Mouse (Mus musculus) embryonic facial prominence, embryonic 11.5 days (tissue): ENCODE measurements around the gene Ralgps1. TPM values are rescaled to one million over a fixed set of nuclear protein-coding genes. Genes with fewer than 3 reads are reported as not detected.
A peak's percentile ranks its signal among the peaks of the same experiment; 100 is the strongest.

Experiments used
- ATAC-seq: fragments of 200-750 bp; cut with Nextera tagmentation; replicated peaks from 2 replicates; pipeline ENCODE4 v1.8.0; 2017; ENCODE audit warnings: low read depth; ENCODE audit not compliant: insufficient number of reproducible peaks, low FRiP score, low TSS enrichment
- DNase-seq: peaks from one replicate; pipeline ENCODE4 v3.0.0-alpha.2; 2015; ENCODE audit warnings: low spot score
- H3K27ac ChIP-seq: fragments of 300-500 bp; sonication (generic); replicated peaks from 2 replicates; pipeline ENCODE4 v1.5.1; 2014; ENCODE audit warnings: mild to moderate bottlenecking, low read depth, low read length, control low read depth
- H3K27me3 ChIP-seq: fragments of 300-500 bp; sonication (generic); 2 replicates; pipeline ENCODE4 v1.6.1; 2014; ENCODE audit warnings: mild to moderate bottlenecking, low read length, moderate library complexity, mixed read lengths; ENCODE audit not compliant: control insufficient read depth, insufficient read depth
- H3K36me3 ChIP-seq: fragments of 300-500 bp; sonication (generic); replicated peaks from 2 replicates; pipeline ENCODE4 v1.6.1; 2014; ENCODE audit warnings: low read depth, mild to moderate bottlenecking, low read length, moderate library complexity, mixed read lengths; ENCODE audit not compliant: control insufficient read depth, insufficient read depth
- H3K4me1 ChIP-seq: fragments of 300-500 bp; sonication (generic); 2 replicates; pipeline ENCODE4 v1.6.1; 2014; ENCODE audit warnings: low read length, mixed read lengths; ENCODE audit not compliant: control insufficient read depth, insufficient read depth
- H3K4me2 ChIP-seq: fragments of 300-500 bp; sonication (generic); 2 replicates; pipeline ENCODE4 v1.6.1; 2014; ENCODE audit warnings: low read depth, mild to moderate bottlenecking, control low read depth, low read length, moderate library complexity
- H3K4me3 ChIP-seq: fragments of 300-500 bp; sonication (generic); 2 replicates; pipeline ENCODE4 v1.5.1; 2014; ENCODE audit warnings: low read depth, low read length, control low read depth
- H3K9ac ChIP-seq: fragments of 300-500 bp; sonication (generic); replicated peaks from 2 replicates; pipeline ENCODE4 v1.6.1; 2014; ENCODE audit warnings: mild to moderate bottlenecking, control low read depth, low read length
- H3K9me3 ChIP-seq: fragments of 300-500 bp; sonication (generic); replicated peaks from 2 replicates; pipeline ENCODE4 v1.6.1; 2016; ENCODE audit warnings: mild to moderate bottlenecking, low read length, inconsistent platforms, mixed read lengths; ENCODE audit not compliant: control insufficient read depth
- WGBS: fragments of 180-500 bp; shearing (Covaris S2); extraction: QIAGEN DNeasy Blood & Tissue Kit; methylation state at CpG from one replicate; pipeline ENCODE4 v1.1.7; 2014; 5-methylcytosine and 5-hydroxymethylcytosine counted together
- polyA plus RNA-seq: library from polyadenylated mRNA; unstranded; fragments of >200 nt; fragmentation: Nextera tagmentation; extraction: Ambion mirVana; gene quantifications from 2 replicates; pipeline ENCODE4 v1.2.1, GENCODE M21; 2014

Gene Ralgps1
- polyA plus RNA-seq, 1 experiment from 2014 or later: 3.9 TPM

GRCm38 (mm10) chr2:33319455-33319854 lies 51.8 kb downstream of the Ralgps1 start:
- H3K9ac ChIP-seq: no peak overlapping the region
- H3K4me2 ChIP-seq: no peak overlapping the region
- H3K9me3 ChIP-seq: no peaks in the 10 kb centered on the region
- no peak overlapping the region for H3K4me3 ChIP-seq
- H3K4me1 ChIP-seq: no peaks in the 10 kb centered on the region; the same call in 1 of the 2 replicates
- no peak for DNase-seq
- H3K27me3 ChIP-seq: no peaks in the 10 kb centered on the region
- no peaks in the 10 kb centered on the region for H3K36me3 ChIP-seq
- ATAC-seq: no peak
- 82% methylated on average over 5 of the region's 5 CpGs for WGBS
- no peak overlapping the region for H3K27ac ChIP-seq

- 69% methylated on average over 8 of the region's 8 CpGs for WGBS
- no peak overlapping the region for H3K4me3 ChIP-seq
- no peaks in the 10 kb centered on the region for H3K9me3 ChIP-seq
- H3K9ac ChIP-seq: no peak overlapping the region
- DNase-seq (no peak), ATAC-seq (no peak)
- no peaks in the 10 kb centered on the region for H3K36me3 ChIP-seq
- no peak overlapping the region for H3K27ac ChIP-seq
- no peaks in the 10 kb centered on the region for H3K27me3 ChIP-seq
- H3K4me2 ChIP-seq: no peak overlapping the region
- H3K4me1 ChIP-seq: no peaks in the 10 kb centered on the region; the same call in 1 of the 2 replicates
These were observed 52.8 kb downstream of the Ralgps1 start for GRCm38 (mm10) chr2:33318491-33318964.

- Histone ChIP-seq H3K9me3 (no peaks in the 10 kb centered on the region), H3K27ac (no peak overlapping the region), H3K9ac (0 out of 2 replicates have a peak overlapping the region, but pooled peaks have one; percentile 26), H3K4me1 (no peaks in the 10 kb centered on the region; the same call in 1 of the 2 replicates), H3K27me3 (no peaks in the 10 kb centered on the region), H3K36me3 (no peaks in the 10 kb centered on the region), H3K4me2 (no peak overlapping the region), H3K4me3 (no peak overlapping the region)
- 27% methylated on average over 7 of the region's 7 CpGs for WGBS
- peak; percentile 80 for DNase-seq
- ATAC-seq: peak; percentile 86
These were observed 54.8 kb downstream of the Ralgps1 start for GRCm38 (mm10) chr2:33316516-33316915.

- Histone ChIP-seq H3K27ac (no peak overlapping the region), H3K4me3 (no peak overlapping the region), H3K36me3 (no peaks in the 10 kb centered on the region), H3K27me3 (no peaks in the 10 kb centered on the region), H3K4me1 (no peaks in the 10 kb centered on the region; the same call in 1 of the 2 replicates), H3K9me3 (no peaks in the 10 kb centered on the region), H3K4me2 (no peak overlapping the region), H3K9ac (no peak overlapping the region)
- 87% methylated on average over 1 of the region's 1 CpGs for WGBS
- DNase-seq (no peak), ATAC-seq (no peak)
These were observed 55.3 kb downstream of the Ralgps1 start for GRCm38 (mm10) chr2:33316063-33316405.

GRCm38 (mm10) chr2:33315233-33316062 lies 55.8 kb downstream of the Ralgps1 start:
- WGBS: 79% methylated on average over 4 of the region's 4 CpGs
- H3K9me3 ChIP-seq: no peaks in the 10 kb centered on the region
- no peaks in the 10 kb centered on the region for H3K36me3 ChIP-seq
- H3K4me2 ChIP-seq: no peak overlapping the region
- H3K9ac ChIP-seq: no peak overlapping the region; the same call in 1 of the 2 replicates
- H3K27me3 ChIP-seq: no peaks in the 10 kb centered on the region
- no peak overlapping the region for H3K27ac ChIP-seq
- no peaks in the 10 kb centered on the region; the same call in 1 of the 2 replicates for H3K4me1 ChIP-seq
- DNase-seq (peak; percentile 34), ATAC-seq (no peak)
- H3K4me3 ChIP-seq: no peak overlapping the region

GRCm38 (mm10) chr2:33309426-33309825 lies 61.9 kb downstream of the Ralgps1 start:
- ATAC-seq: no peak
- 92% methylated on average over 9 of the region's 9 CpGs for WGBS
- no peaks in the 10 kb centered on the region for H3K27me3 ChIP-seq

GRCm38 (mm10) chr2:33306565-33306964 lies 64.7 kb downstream of the Ralgps1 start:
- no peaks in the 10 kb centered on the region for H3K4me1 ChIP-seq
- no peak overlapping the region for H3K4me2 ChIP-seq
- H3K4me3 ChIP-seq: no peak overlapping the region
- H3K27ac ChIP-seq: no peak overlapping the region
- H3K9ac ChIP-seq: no peak overlapping the region
- WGBS: 77% methylated on average over 3 of the region's 3 CpGs
- DNase-seq: no peak
- no peaks in the 10 kb centered on the region for H3K27me3 ChIP-seq
- H3K36me3 ChIP-seq: no peaks in the 10 kb centered on the region
- H3K9me3 ChIP-seq: no peaks in the 10 kb centered on the region
- ATAC-seq: no peak

More at GRCm38 (mm10) chr2:33309426-33309825, 61.9 kb downstream of the Ralgps1 start:
- Histone ChIP-seq H3K9ac (no peak overlapping the region), H3K4me2 (no peak overlapping the region), H3K27ac (no peak overlapping the region), H3K4me3 (no peak overlapping the region), H3K36me3 (no peaks in the 10 kb centered on the region), H3K4me1 (no peaks in the 10 kb centered on the region), H3K9me3 (no peaks in the 10 kb centered on the region)
- no peak for DNase-seq

- Histone ChIP-seq H3K36me3 (no peaks in the 10 kb centered on the region), H3K4me3 (no peak overlapping the region), H3K4me2 (no peak overlapping the region), H3K27ac (no peak overlapping the region), H3K9ac (no peak overlapping the region), H3K4me1 (no peaks in the 10 kb centered on the region; the same call in 1 of the 2 replicates), H3K27me3 (no peaks in the 10 kb centered on the region), H3K9me3 (no peaks in the 10 kb centered on the region)
- 65% methylated on average over 11 of the region's 11 CpGs for WGBS
- DNase-seq: no peak
- no peak for ATAC-seq
These were observed 67.8 kb downstream of the Ralgps1 start for GRCm38 (mm10) chr2:33303416-33303947.
